Mouse (Mus musculus): Measurements from ENCODE around the gene Fut4.
A peak's percentile ranks its signal among the peaks of the same experiment; 100 is the strongest.

GRCm38 (mm10) chr9:14773813-14774212, 21.6 kb upstream of the Fut4 start:
- TF ChIP-seq CTCF (IDR thresholded peaks at IDR 0.05; ENCODE audit: low read depth) (peak; percentile 68), EP300 (optimal IDR thresholded peaks at IDR 0.05) (no peak)

Data from stomach, postnatal 0 days (tissue).